Mouse (Mus musculus) liver, adult 2 months (tissue): ENCODE data around the gene Vmac.

ENCODE experiments used
- CTCF ChIP-seq: fragments of 200-500 bp; IDR thresholded peaks from 2 replicates; pipeline ENCODE4 v1.5.1; 2011; ENCODE audit warnings: low read depth, low read length, control low read depth
- POLR2A ChIP-seq: fragments of 200-500 bp; IDR thresholded peaks from 2 replicates; pipeline ENCODE4 v1.6.1; 2011; ENCODE audit warnings: low read length, control low read depth; ENCODE audit not compliant: insufficient read depth; ENCODE audit errors: extremely low read depth

DNA sequence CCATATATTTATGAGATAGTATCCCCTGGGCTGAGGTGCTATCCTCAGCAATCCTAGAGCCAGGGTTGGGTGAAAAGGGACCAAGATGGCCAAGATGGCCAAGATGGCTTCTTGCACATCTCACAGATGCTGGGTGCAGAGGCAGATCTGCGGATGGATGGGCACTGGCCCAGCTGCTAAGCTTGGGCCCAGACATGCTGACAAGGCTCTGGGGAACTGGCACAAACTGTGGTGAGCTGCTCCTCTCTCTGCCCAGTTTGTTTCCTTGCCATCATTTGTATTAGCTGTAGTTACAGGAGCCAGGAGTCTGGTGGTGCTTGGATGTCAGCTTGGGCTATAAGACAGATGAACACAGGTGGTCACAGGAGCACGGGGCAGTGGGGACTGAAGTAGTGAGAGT lies 33.2 kb downstream of the Vmac start:
- TF ChIP-seq POLR2A (no peak), CTCF (no peak)
